Mouse (Mus musculus): ENCODE results near the gene Crxos.
"Not testable (repeated sequence)": the region's sequence is repeated elsewhere in the genome, so short reads cannot be mapped to it uniquely, and the experiment has no call there.

Crxos gene

DNA sequence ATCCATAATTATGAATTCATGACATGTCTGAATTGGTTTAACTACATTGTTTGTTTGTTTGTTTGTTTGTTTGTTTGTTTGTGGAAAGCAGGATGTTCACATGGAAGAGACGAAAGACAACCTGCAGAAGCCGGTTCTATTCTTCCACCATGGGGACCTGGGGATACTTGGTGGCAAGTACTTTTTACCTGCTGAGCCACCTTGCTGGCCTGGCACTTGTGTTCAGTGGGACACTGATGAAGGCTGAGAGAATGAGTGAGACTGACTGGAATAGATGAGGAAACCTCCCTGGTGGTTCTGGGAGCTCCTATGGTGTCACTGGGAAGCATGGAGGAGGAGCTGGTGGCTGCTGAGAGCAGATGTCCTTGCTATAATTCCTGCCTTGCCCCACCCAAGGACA is at the start of gene Crxos:
TSS of gene Crxos (plus strand) at position 301 of the 400 bp plus-strand sequence.
- DNase-seq (ENCODE audit: low spot score) = no peak

DNA sequence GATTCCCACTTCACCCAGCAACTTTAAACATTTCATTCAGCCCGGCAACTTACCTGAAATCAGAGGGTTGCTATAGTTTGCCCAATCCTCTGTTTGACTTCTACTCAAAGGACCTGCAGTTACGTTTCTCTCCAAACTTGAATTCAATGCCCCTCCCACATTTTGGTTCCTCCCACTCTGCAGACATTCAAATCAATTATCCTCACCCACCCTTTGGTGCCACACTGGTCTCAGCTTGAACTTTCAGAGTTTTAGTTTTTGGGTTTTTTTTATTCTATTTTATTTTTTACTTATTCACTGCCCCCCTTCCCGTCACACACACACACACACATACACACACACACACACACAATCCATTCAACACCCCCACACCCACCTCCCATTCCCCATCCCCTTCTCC is 42.8 kb upstream of the Crxos start, which contains the start of gene Obox6:
TSS of gene Obox6 (minus strand) at position 101 of the 400 bp plus-strand sequence.
- no peak for DNase-seq (ENCODE audit: low spot score)

DNA sequence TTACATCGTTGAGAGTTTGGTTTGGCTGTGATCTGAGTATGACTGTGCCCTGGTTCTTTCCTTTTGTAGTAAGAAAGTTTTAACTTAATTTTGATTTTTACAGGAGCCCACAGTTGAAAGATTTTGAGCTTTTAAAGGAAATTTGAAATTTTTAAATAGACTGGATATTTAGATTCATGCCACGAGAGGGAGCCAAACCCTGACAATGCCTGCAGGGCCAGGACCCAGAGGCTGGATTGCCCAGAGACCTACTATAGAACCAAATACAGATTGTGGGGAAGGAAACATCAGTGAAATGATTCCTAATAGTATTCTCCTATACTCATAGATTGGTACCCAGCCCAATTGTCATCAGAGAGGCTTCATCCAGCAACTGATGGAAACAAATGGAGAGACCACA is 22.8 kb upstream of the Crxos start:
- DNase-seq (ENCODE audit: low spot score) = no peak

DNA sequence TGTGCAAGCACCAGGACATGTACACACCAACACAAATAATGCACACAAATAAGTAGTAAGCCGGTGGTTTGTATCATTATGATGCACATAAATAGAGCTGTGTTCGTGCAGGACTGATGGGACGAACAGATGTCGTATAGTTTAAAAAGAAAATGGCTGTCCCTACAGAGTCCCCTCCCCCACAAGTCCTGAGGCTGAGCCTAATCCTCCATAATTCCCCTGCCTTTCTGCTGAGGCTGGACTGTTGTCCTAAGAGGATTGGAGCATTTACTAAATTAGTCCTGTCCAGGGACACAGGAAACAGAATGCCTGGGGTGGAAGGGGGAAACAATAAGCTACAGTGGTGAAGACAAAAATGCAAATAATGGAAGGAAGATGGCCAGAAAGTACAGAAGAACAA is 18.3 kb upstream of the Crxos start:
- DNase-seq (ENCODE audit: low spot score) = no peak

DNA sequence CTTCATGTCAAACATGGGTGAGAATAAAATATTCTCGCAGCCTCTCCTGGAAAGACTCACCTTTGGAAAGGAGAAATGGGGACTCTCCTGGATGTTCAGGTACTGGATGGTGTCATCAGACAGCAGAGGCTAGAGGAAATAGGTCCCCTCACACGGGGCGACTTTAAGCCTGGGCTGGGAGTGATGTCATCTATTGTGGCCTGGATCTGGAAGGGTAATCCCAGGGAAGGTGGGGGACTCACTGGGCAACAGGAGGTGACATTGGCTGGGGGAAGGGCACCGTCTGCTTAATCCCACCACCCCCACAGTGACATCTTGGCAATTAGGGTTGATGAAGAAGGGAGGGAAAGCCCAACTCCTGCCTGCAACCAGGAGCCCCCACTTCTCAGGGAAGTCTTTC is 2.7 kb upstream of the Crxos start, which contains the start of gene Crx:
TSS of gene Crx (minus strand) at position 213 of the 400 bp plus-strand sequence.
- DNase-seq (ENCODE audit: low spot score) = no peak

DNA sequence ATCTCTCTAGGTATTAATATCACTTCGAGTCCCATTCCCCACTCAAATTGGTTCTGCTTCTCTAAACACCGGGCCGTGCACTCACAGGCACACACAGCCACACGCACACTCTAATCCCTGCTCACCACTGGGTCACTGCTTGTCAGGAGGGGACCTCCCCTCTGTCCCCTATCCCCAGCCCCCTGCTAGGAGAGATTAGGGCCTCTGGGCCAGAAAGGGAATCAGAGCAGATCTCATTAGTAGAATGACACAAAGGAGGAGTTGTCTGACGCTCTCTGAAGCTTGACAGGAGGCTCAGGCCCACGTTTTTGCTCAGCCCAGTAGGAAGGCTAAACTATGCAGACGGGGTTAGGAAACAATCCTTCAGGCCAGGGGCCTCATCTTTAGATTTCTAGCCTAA is 1.0 kb upstream of the Crxos start:
- no peak for DNase-seq (ENCODE audit: low spot score)

DNA sequence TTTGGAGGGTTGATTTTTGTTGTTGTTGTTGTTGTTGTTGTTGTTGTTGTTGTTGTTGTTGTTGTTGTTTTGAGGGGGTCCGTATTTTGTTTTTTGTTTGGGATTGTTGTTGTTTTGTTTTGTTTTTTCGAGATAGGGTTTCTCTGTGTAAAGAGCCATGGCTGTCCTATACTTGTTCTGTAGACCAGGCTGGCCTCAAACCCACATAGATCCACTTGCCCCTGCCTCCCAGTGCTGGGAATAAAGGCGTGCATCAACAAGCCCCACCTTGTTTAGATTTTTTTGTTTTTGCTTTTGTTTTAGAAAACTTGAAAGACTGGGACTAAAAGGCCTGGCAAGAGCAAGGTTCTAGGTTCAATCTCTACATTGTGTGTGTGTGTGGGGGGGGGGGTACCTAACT is 586 bp upstream of the Crxos start:
- no peak for DNase-seq (ENCODE audit: low spot score)

DNA sequence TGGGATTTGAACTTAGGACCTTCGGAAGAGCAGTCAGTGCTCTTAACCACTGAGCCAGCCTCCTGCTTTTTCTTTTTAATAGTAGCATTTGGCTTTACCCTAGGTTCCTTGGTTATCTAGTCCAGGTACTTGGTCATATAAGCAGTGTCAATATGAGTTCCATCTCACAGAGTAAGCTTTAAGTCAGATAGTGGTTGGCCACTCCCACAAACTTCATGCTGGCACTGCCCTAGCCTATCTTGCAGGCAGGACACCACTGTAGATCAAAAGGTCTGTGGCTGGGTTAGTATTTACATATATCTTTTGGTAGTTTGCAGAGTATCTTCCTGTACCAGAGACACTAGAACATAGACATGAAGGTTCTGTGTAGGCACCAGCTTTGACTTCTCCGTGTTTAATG is 1.7 kb downstream of the Crxos start:
- DNase-seq (ENCODE audit: low spot score) = no peak

DNA sequence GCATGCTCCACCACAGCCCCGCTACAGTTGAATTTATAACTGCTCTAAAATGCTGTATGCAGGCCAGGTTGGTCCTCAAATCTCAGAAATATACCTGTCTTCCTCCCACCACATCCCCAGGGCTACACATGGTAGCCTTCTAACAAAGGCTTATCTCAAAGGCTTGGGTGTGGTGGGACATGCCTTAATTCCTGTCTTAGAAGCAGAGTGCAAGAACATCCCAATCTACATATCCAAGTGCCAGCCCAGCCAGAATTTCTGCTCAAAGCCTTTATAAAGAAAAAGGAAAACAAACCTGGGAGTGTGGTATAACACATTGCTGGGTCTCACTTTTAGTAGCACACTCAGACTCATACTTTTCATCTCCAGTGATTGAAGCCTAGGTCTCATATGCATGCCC is 11.8 kb downstream of the Crxos start:
- no peak for DNase-seq (ENCODE audit: low spot score)

DNA sequence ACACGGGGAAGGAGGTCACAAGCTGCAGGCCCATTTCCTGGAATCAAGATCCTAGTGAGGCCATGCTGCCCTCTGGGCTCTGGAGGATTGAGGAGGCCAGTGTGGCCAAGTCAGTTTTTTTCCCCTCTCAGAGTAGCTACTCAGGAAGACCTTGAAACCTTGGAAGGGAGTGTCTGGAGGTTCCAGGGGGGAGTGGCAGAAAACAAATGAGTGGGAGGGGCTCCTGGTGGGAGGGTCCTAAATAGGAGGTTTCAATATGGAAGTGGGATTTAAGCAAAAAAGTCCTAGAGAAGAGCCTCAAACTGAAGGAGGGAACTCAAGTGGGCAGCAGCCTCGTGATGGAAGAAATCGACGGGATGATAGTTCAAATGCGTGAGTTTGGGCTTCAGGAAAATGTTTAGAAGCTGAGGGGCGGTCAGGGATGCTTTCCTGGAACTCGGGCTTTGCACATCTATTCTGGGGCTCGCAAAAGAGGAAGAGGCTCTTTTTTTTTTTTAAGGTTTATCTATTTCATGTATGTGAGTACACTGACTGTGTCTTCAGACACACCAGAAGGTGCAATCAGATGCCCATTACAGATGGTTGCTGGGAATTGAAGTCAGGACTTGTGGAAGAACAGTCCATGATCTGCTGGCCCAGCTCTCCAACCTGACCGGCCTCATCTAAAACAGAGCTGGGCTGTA is 19.1 kb downstream of the Crxos start:
- DNase-seq (ENCODE audit: low spot score) = no peak

DNA sequence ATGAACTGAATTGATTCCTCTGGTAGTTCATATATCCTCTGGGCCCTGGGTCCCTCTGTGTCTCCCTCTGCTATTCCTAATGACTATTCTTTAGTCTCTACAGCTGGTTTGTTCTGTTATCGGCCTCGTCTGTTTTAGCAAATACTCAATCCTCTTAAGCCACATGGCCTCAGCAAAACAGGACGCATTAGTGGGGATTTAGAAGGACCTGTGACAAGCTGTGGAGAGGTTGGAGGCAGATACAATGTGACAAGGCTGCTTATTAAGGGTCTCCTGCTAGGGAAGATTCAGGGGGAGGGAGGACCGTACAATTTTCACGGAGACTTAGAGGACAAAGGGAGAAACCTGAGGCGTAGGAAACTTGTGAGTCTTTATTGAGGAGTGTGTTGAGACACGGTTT is 23.4 kb downstream of the Crxos start:
- no peak for DNase-seq (ENCODE audit: low spot score)

DNA sequence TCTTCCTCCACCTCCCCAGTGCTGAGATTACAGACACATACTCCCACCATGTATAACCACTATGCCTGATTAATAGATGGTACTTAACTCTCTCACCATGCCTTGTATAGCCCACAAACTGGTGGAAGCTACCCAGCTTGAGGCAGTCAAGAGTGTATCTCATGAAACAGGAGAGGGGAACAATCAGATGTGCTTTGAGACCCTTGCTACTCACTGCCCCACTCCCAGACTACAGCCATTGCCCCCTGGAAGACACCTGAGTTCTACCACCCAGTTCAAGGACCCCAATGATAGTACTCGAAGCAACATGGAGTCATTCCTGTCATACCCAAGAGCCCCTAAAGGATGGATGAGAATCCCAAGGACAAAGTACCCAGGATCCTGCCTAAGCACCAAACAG is 24.2 kb downstream of the Crxos start:
- no peak for DNase-seq (ENCODE audit: low spot score)

DNA sequence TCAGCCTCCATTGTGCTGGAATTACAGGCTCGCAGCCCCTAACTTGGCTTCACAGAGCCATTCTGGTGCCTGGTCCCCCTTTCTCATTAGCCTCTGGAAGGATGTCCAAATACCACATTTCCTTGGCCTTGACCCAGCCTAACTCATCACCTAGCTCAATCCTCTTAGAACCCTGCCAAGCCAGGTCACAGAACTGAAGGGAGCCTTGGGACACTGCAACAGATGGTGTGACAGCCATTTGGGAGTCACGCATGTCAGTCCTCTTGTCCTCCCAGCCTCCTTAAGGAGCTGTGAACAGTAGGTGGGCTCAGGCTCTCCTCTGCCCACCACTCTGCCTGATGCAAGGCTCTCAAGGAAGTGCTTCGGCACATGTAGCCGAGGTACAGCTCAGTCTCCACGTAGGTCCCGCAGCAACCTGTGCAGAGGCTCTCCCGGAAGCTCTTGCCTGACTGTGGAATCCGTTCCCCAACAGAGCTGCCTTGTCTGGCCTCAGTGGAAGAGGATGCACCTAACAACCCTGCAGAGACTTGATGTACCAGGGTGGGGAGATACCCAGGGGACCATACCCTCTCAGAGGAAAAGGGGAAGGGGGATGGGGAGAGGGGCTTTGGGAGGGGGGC is 25.7 kb downstream of the Crxos start:
- DNase-seq (ENCODE audit: low spot score) = no peak

DNA sequence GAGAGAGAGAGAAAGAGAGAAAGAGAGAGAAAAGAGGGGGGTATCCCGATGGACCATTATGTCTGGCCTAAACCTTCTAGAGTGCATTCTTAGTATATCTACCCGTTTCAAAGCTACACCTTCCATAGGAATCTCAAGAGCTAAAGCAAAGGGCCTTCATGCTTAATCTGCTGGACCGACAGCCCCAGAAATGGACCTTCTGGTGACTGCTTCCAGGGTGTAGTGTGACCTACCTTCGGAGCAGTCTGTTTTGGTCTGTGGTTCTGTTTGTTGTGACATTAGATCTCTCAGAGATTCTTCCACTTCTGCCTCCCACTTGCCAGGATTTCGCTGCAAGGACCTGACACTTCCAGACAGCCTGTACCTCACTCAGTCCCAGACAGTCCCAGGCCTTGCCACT is 28.1 kb downstream of the Crxos start:
- no peak for DNase-seq (ENCODE audit: low spot score)

DNA sequence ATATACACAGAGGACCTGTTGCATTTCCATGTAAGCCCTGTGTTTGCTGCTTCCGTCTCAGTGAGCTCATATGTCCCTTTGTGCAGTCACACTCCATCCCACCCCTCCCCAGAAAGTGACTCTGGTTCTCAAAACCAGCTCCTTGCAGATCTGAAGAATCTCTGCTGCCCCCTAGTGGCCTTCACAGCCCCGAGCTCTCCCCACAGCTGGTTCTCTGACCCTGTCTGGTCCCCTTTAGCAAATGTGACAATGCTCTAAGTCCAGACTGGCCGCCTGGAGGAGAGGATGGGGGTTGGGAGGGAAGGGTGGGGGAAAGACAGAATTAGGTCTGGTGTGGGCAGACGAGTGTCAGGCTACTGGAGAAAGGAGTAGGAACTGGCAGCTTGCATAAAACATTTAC is 29.8 kb downstream of the Crxos start:
- peak; percentile 68 for DNase-seq (ENCODE audit: low spot score)

DNA sequence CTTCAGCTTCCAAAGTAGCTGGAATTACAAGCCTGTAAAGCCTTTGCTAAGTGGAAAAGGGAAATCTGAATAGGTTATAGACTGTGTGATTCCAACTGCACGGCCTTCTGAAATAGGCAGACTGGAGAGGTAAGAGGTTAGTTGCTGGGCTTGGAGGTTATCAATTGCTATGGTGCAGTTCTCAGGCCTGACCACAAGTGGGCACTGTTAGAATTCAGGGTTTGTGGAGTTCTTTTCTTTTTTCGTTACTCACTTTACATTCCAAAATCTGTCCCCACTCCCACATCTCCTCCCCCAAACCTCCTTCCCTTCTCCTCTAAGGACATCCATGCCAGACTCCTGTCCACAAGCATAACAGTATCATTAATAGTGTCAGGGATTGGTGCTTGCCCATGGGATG is 31.8 kb downstream of the Crxos start:
- DNase-seq (ENCODE audit: low spot score) = peak; percentile 49

DNA sequence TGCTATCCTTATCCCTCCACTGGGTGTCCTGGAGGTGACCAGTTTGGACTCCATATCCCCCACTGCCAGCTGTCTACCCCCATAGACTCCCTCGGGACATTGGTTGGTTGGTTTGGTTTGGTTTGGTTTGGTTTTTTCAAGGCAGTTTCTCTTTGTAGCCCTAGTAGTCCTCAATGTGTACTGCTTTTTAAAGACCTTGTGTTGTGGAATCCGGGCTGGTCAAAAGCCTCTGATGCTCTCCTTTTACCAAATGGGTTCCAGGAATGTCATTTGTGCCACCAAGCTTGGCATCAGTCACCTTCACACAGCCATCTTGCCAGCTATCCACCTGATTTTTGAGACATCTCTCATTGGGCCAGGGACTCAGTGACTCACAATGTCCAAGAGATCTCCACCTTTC is 32.3 kb downstream of the Crxos start:
- no peak for DNase-seq (ENCODE audit: low spot score)

DNA sequence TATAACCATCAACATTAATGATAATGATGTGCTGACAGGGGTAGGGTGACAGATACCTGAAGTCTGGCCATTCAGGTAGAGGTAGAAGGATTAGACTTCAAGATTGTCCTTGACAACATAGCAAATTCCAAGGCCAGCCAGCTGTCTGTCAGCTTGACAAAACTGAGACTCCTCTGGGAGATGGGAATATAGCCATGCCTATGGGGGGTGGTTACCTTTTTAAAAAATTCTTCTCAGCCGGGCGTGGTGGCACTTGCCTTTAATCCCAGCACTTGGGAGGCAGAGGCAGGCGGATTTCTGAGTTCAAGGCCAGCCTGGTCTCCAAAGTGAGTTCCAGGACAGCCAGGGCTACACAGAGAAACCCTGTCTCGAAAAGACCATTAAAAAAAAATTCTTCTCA is 33.3 kb downstream of the Crxos start:
- DNase-seq (ENCODE audit: low spot score) = not testable (repeated sequence)

DNA sequence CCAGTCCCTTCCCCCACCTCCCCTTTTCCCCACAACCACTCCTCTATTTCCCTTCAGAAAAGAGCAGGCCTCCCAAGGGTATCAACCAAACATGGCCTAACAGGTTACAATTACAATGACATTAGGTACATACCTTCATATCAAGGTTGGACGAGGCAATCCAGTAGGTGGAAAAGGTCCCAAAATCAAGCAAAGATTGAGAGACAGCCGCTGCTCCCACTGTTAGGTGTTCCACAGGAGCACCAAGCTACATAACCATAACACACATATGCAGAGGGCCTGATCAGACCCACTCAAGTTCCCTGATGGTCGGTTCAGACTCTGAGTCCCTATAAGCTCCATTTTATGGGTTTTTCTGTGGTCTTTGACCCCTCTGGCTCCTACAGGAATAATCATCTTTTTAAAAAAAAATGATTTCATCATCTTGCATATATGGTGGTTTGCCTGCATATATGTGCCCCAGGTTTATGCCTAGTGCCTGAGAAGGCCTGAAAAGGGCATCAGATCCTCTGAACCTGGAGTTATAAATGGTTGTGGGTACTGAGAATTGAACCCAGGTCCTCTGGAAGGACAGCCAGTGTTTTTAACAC is 33.8 kb downstream of the Crxos start:
- no peak for DNase-seq (ENCODE audit: low spot score)

DNA sequence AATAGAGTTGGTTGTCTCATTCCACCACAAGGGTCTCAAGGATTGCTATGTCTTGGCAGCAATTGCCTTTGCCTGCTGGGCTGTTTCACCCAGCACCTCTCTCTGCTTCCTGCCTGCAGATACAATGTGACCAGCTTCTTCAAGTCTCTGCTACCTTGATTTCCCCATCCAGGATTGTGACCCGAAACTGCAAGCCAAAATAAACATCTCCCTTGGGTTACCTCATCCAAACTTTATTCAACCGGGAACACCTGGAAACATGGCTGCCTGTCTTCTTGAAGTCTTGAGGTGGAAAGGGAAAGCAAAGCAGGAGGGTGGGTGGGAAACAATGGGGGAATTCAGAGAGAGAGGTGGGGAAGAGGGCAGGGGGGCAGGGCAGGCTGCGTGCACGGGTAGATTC is 34.6 kb downstream of the Crxos start:
- DNase-seq (ENCODE audit: low spot score) = no peak

DNA sequence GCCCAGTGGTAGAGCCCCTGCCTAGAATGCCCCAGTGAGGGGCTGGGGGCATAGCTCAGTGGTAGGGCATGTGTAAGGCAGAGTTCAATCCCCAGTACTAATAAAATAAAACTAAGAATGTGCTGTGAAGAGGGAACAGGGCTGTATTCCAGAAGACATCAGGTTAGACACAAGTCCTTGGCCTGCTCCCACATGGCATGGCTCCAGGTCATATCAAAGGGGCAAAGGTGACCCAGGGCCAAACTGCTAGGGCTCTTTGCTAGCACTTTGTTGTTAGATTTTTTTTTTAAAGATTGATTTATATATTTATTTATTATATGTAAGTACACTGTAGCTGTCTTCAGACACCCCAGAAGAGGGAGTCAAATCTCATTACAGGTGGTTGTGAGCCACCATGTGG is 36.0 kb downstream of the Crxos start:
- DNase-seq (ENCODE audit: low spot score) = no peak

DNA sequence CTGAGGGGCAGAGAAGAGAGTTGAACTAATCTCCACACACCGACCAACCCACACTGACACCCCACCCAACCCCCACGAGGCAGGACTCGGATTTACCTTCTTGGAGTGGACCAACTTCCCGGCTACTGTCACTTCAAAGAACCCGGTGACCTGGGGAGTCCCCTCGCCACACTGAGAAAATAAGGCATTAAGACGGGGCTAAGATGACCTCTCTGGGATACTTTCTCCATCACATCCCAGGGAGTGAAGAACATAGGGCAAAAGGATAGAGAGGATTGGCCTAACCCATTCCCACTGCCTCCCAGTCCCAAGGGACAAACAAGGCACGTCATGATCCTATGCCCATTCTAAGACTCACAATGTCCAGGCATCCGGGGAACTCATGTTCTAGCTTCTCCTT is 37.5 kb downstream of the Crxos start:
- DNase-seq (ENCODE audit: low spot score) = no peak

DNA sequence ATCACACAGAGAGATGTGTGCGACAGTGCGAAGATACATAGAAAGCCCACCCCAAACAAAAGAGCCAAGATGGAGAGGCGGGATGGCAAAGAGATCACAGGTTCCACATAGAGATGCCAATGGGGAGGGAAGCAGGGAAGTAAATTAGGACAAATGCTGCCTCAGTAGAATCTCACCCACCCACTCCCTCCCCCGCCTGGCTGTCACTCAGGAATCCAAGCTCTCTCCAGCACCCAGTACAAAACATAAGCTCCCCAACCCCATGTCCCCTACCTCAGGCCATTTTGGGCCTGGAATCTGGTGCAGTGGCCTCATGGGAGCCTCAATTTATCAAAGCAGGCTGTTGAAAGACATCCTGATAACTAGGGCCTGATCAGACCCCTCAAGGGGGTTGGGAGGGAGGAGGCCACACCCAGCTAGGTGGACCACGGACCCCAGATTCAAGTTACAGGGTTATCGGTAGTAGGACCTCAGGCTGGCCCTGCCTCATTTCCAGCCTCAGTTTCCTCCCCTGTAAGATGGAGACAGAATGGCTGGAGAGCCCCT is 38.3 kb downstream of the Crxos start:
- no peak for DNase-seq (ENCODE audit: low spot score)
